Mouse (Mus musculus) hindbrain, embryonic 10.5 days (tissue): ENCODE results near the gene Bach1. TPM values are rescaled to one million over a fixed set of nuclear protein-coding genes. Genes with fewer than 3 reads are reported as not detected.
A peak's percentile ranks its signal among the peaks of the same experiment; 100 is the strongest.
"Not testable (repeated sequence)": the region's sequence is repeated elsewhere in the genome, so short reads cannot be mapped to it uniquely, and the experiment has no call there.

Experiments used
- DNase-seq: peaks from one replicate; pipeline ENCODE4 v3.0.0-alpha.2; 2017; ENCODE audit warnings: low spot score
- H3K27ac ChIP-seq: fragments of 300-500 bp; sonication (generic); 2 replicates; pipeline ENCODE4 v1.5.1; 2016; ENCODE audit warnings: mild to moderate bottlenecking, moderate library complexity
- H3K27me3 ChIP-seq: fragments of 300-500 bp; sonication (generic); 2 replicates; pipeline ENCODE4 v1.6.1; 2016; ENCODE audit warnings: mild to moderate bottlenecking; ENCODE audit not compliant: poor library complexity, insufficient read depth, severe bottlenecking
- H3K36me3 ChIP-seq: fragments of 300-500 bp; sonication (generic); 2 replicates; pipeline ENCODE4 v1.6.1; 2016; ENCODE audit warnings: mild to moderate bottlenecking, moderate library complexity
- H3K4me1 ChIP-seq: fragments of 300-500 bp; sonication (generic); replicated peaks from 2 replicates; pipeline ENCODE4 v1.6.1; 2016; ENCODE audit warnings: mild to moderate bottlenecking
- H3K4me3 ChIP-seq: fragments of 300-500 bp; sonication (generic); 2 replicates; pipeline ENCODE4 v1.5.1; 2016; ENCODE audit warnings: mild to moderate bottlenecking, moderate library complexity
- H3K9me3 ChIP-seq: fragments of 300-500 bp; sonication (generic); 2 replicates; pipeline ENCODE4 v1.6.1; 2016; ENCODE audit warnings: mild to moderate bottlenecking, moderate library complexity
- WGBS: fragments of 180-500 bp; shearing (Covaris S2); methylation state at CpG from one replicate; pipeline ENCODE4 v1.1.7; 2016; 5-methylcytosine and 5-hydroxymethylcytosine counted together
- polyA plus RNA-seq: library from polyadenylated mRNA; unstranded; fragments of >200 nt; fragmentation: Nextera tagmentation; extraction: Ambion mirVana; gene quantifications from 2 replicates; pipeline ENCODE4 v1.2.1, GENCODE M21; 2016

The Bach1 gene
- polyA plus RNA-seq, 1 experiment from 2014 or later = 19.3 TPM

- no peaks in the 10 kb centered on the region for H3K36me3 ChIP-seq
- no peak for DNase-seq
These were observed 11.4 kb upstream of the Bach1 start for GRCm38 (mm10) chr16:87687346-87687745.

GRCm38 (mm10) chr16:87688328-87688727, 10.4 kb upstream of the Bach1 start:
- not testable (repeated sequence) for H3K36me3 ChIP-seq, H3K4me3 ChIP-seq, H3K27me3 ChIP-seq, H3K27ac ChIP-seq, DNase-seq, H3K9me3 ChIP-seq, H3K4me1 ChIP-seq
- 92% methylated on average over 3 of the region's 3 CpGs for WGBS

More at GRCm38 (mm10) chr16:87687346-87687745, 11.4 kb upstream of the Bach1 start:
- H3K4me1 ChIP-seq = peaks cover 2% of the 10 kb centered on the region; the same call in 1 of the 2 replicates
- H3K27ac ChIP-seq = no peak overlapping the region
- 69% methylated on average over 3 of the region's 3 CpGs for WGBS
- H3K27me3 ChIP-seq = no peaks in the 10 kb centered on the region
- H3K4me3 ChIP-seq = no peak overlapping the region
- no peaks in the 10 kb centered on the region for H3K9me3 ChIP-seq

- not testable (repeated sequence) for H3K9me3 ChIP-seq, H3K27ac ChIP-seq, H3K4me1 ChIP-seq, DNase-seq, H3K27me3 ChIP-seq, H3K4me3 ChIP-seq, H3K36me3 ChIP-seq
- 87% methylated on average over 7 of the region's 7 CpGs for WGBS
These were observed 9.9 kb upstream of the Bach1 start for GRCm38 (mm10) chr16:87688823-87689222.

- H3K36me3 ChIP-seq = no peaks in the 10 kb centered on the region
- no peak for DNase-seq
- H3K9me3 ChIP-seq = no peaks in the 10 kb centered on the region
- no peaks in the 10 kb centered on the region for H3K27me3 ChIP-seq
- H3K4me3 ChIP-seq = no peak overlapping the region
- 83% methylated on average over 8 of the region's 8 CpGs for WGBS
- H3K27ac ChIP-seq = no peak overlapping the region
- H3K4me1 ChIP-seq = no peaks in the 10 kb centered on the region
These were observed 9.5 kb upstream of the Bach1 start for GRCm38 (mm10) chr16:87689225-87689624.

GRCm38 (mm10) chr16:87690506-87690905, 8.2 kb upstream of the Bach1 start:
- Histone ChIP-seq H3K4me3 (no peak overlapping the region), H3K27ac (no peak overlapping the region), H3K36me3 (no peaks in the 10 kb centered on the region), H3K9me3 (no peaks in the 10 kb centered on the region), H3K27me3 (no peaks in the 10 kb centered on the region), H3K4me1 (no peaks in the 10 kb centered on the region)
- WGBS = 94% methylated on average over 4 of the region's 4 CpGs
- no peak for DNase-seq

GRCm38 (mm10) chr16:87691102-87691501, 7.6 kb upstream of the Bach1 start:
- H3K9me3 ChIP-seq = no peaks in the 10 kb centered on the region
- H3K36me3 ChIP-seq = no peaks in the 10 kb centered on the region
- no peak overlapping the region for H3K4me3 ChIP-seq
- no peak overlapping the region for H3K27ac ChIP-seq
- H3K27me3 ChIP-seq = no peaks in the 10 kb centered on the region
- WGBS = 92% methylated on average over 4 of the region's 4 CpGs
- DNase-seq = no peak
- no peaks in the 10 kb centered on the region for H3K4me1 ChIP-seq

GRCm38 (mm10) chr16:87692591-87692990, 6.2 kb upstream of the Bach1 start:
- Histone ChIP-seq H3K9me3 (no peaks in the 10 kb centered on the region), H3K4me1 (0 out of 2 replicates have a peak, but pooled peaks cover under 1% of the 10 kb centered on the region), H3K36me3 (no peaks in the 10 kb centered on the region), H3K27ac (no peak overlapping the region), H3K4me3 (no peak overlapping the region), H3K27me3 (peaks cover 7% of the 10 kb centered on the region; the same call in 1 of the 2 replicates)
- WGBS = 86% methylated on average over 2 of the region's 2 CpGs
- DNase-seq = no peak

- Histone ChIP-seq H3K4me3 (peak overlapping the region; percentile 85), H3K36me3 (no peaks in the 10 kb centered on the region), H3K9me3 (no peaks in the 10 kb centered on the region), H3K27ac (peak overlapping the region; percentile 98), H3K4me1 (peaks cover 27% of the 10 kb centered on the region), H3K27me3 (peaks cover 10% of the 10 kb centered on the region; the same call in 1 of the 2 replicates)
- no peak for DNase-seq
- 51% methylated on average over 16 of the region's 16 CpGs for WGBS
These were observed 909 bp upstream of the Bach1 start for GRCm38 (mm10) chr16:87697707-87698365.

- no peaks in the 10 kb centered on the region for H3K36me3 ChIP-seq
- under 1% methylated on average over 20 of the region's 20 CpGs for WGBS
- H3K9me3 ChIP-seq = no peaks in the 10 kb centered on the region
- peaks cover 10% of the 10 kb centered on the region; the same call in 1 of the 2 replicates for H3K27me3 ChIP-seq
- H3K4me1 ChIP-seq = peaks cover 41% of the 10 kb centered on the region
- peak; percentile 75 for DNase-seq
- H3K4me3 ChIP-seq = peak overlapping the region; percentile 85
- peak overlapping the region; percentile 98 for H3K27ac ChIP-seq
These were observed 554 bp downstream of the Bach1 start for GRCm38 (mm10) chr16:87699306-87699692.

- under 1% methylated on average over 20 of the region's 20 CpGs for WGBS
- Histone ChIP-seq H3K9me3 (no peaks in the 10 kb centered on the region), H3K27me3 (peaks cover 10% of the 10 kb centered on the region; the same call in 1 of the 2 replicates), H3K4me1 (peaks cover 46% of the 10 kb centered on the region), H3K36me3 (no peaks in the 10 kb centered on the region), H3K4me3 (peak overlapping the region; percentile 85), H3K27ac (peak overlapping the region; percentile 98)
- DNase-seq = peak; percentile 72
These were observed 1.1 kb downstream of the Bach1 start for GRCm38 (mm10) chr16:87699693-87700394.

GRCm38 (mm10) chr16:87700395-87700765, 1.6 kb downstream of the Bach1 start:
- no peak for DNase-seq
- H3K27me3 ChIP-seq = peaks cover 10% of the 10 kb centered on the region; the same call in 1 of the 2 replicates
- 33% methylated on average over 3 of the region's 3 CpGs for WGBS
- H3K4me3 ChIP-seq = peak overlapping the region; percentile 85
- H3K27ac ChIP-seq = peak overlapping the region; percentile 98
- H3K9me3 ChIP-seq = no peaks in the 10 kb centered on the region
- peaks cover 47% of the 10 kb centered on the region for H3K4me1 ChIP-seq
- no peaks in the 10 kb centered on the region for H3K36me3 ChIP-seq

GRCm38 (mm10) chr16:87701891-87702290, 3.1 kb downstream of the Bach1 start:
- 71% methylated on average over 2 of the region's 2 CpGs for WGBS
- Histone ChIP-seq H3K4me1 (peaks cover 62% of the 10 kb centered on the region), H3K27me3 (peaks cover 10% of the 10 kb centered on the region; the same call in 1 of the 2 replicates), H3K27ac (no peak overlapping the region), H3K36me3 (no peaks in the 10 kb centered on the region), H3K9me3 (no peaks in the 10 kb centered on the region), H3K4me3 (no peak overlapping the region)
- no peak for DNase-seq

GRCm38 (mm10) chr16:87702881-87703280, 4.1 kb downstream of the Bach1 start:
- Histone ChIP-seq H3K4me3 (no peak overlapping the region), H3K27me3 (no peaks in the 10 kb centered on the region), H3K9me3 (no peaks in the 10 kb centered on the region), H3K4me1 (peaks cover 66% of the 10 kb centered on the region), H3K36me3 (no peaks in the 10 kb centered on the region), H3K27ac (no peak overlapping the region)
- WGBS = 96% methylated on average over 5 of the region's 5 CpGs
- DNase-seq = no peak
